Mouse (Mus musculus): Measurements from ENCODE around the gene Msh4. TPM values are rescaled to one million over a fixed set of nuclear protein-coding genes. Genes with fewer than 3 reads are reported as not detected.

Gene Msh4
- 0.12 TPM in 1 of 2 replicates, not detected in the other for polyA plus RNA-seq (2014; fragmentation: Nextera tagmentation; extraction: Ambion mirVana)

DNA sequence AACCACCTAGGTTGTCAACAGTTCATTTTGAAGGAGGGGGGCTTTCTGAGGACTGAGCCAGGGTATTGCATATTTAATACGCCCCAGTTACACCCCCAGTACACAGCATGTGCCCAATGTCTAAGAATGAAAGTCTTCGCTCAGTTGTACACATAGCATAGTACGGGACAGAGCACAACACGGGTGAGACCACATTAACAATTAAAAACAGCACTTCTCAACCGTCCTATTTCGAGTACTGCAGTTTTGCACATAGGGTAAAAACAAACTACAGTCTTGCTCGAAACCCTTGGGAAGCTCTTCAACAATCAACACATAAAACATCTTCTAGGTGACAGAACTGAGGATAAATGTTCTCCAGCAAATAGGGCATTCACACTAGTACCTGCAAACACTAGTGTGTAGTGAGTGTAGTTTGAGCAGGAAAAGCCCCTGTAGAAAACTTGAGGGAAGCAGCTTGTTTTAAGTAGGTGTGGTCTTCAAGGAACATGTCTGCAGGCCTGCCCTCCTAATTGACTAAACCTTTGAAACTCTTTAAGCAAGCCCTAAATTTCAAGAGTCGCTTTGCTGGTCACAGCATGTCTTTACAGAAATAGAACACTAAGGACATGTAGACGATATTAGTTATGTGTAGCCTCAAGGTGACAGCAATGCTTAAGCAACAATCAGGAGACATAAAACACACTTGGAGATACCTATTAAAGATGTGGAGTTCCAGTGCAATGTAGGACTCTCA is at the start of gene Msh4:
Gene Msh4, minus strand, starts transcription at position 3 of the 736 bp plus-strand sequence.
- Histone ChIP-seq H3K27ac (ENCODE audit: low read depth, low read length) (no peak within 1 kb of the TSS), H3K4me1 (ENCODE audit: control insufficient read depth, insufficient read depth, low read length) (peaks cover 17% of the 10 kb centered on the region), H3K9me3 (ENCODE audit: control insufficient read depth, low read length) (no peaks in the 10 kb centered on the region), H3K27me3 (ENCODE audit: control insufficient read depth, insufficient read depth, low read length) (no peaks in the 10 kb centered on the region), H3K36me3 (ENCODE audit: control insufficient read depth, insufficient read depth, low read length) (peaks cover 54% of the 10 kb centered on the region), H3K4me3 (ENCODE audit: low read depth, low read length) (no peak within 1 kb of the TSS), H3K4me2 (no peak within 1 kb of the TSS), H3K9ac (ENCODE audit: low read length) (no peak within 1 kb of the TSS)
- DNase-seq (ENCODE audit: low spot score, missing footprints) = no peak
- WGBS = 87% methylated on average over 9 of the region's 9 CpGs
- peak; percentile 17; the same call in 1 of the 2 replicates for ATAC-seq (ENCODE audit: low FRiP score)

DNA sequence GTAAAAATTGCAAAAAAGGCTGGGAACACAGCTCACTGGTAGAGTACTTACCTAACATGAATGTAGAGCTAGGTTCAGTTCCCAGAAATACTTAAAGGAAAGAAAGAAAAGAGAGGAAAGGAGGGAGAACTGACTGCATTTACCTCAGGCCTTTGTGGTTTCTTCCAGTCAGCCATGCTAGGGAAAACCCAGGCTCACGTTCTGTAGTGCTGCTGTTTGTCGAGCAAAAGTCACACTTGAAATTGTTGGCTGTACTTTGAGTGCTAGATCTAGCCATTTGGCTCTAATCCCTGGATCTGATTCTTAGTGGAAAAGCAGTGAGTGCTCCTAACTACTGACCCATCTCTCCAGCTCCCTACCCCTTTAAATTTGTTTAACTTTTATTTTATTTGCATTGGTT is 42.2 kb upstream of the Msh4 start:
- H3K36me3 ChIP-seq (ENCODE audit: control insufficient read depth, insufficient read depth, low read length) = no peaks in the 10 kb centered on the region
- no peak overlapping the region for H3K9ac ChIP-seq (ENCODE audit: low read length)
- no peak overlapping the region for H3K4me2 ChIP-seq
- no peak overlapping the region for H3K4me3 ChIP-seq (ENCODE audit: low read depth, low read length)
- WGBS = 78% methylated on average over 2 of the region's 2 CpGs
- no peak for DNase-seq (ENCODE audit: low spot score, missing footprints)
- no peak overlapping the region for H3K27ac ChIP-seq (ENCODE audit: low read depth, low read length)
- no peaks in the 10 kb centered on the region for H3K27me3 ChIP-seq (ENCODE audit: control insufficient read depth, insufficient read depth, low read length)
- peaks cover 4% of the 10 kb centered on the region for H3K4me1 ChIP-seq (ENCODE audit: control insufficient read depth, insufficient read depth, low read length)
- ATAC-seq (ENCODE audit: low FRiP score) = no peak
- H3K9me3 ChIP-seq (ENCODE audit: control insufficient read depth, low read length) = no peaks in the 10 kb centered on the region

- WGBS = 69% methylated on average over 4 of the region's 4 CpGs
- H3K9me3 ChIP-seq (ENCODE audit: control insufficient read depth, low read length) = no peaks in the 10 kb centered on the region
- H3K27ac ChIP-seq (ENCODE audit: low read depth, low read length) = no peak overlapping the region
These were observed 41.3 kb upstream of the Msh4 start for GRCm38 (mm10) chr3:153947271-153947670.

DNA sequence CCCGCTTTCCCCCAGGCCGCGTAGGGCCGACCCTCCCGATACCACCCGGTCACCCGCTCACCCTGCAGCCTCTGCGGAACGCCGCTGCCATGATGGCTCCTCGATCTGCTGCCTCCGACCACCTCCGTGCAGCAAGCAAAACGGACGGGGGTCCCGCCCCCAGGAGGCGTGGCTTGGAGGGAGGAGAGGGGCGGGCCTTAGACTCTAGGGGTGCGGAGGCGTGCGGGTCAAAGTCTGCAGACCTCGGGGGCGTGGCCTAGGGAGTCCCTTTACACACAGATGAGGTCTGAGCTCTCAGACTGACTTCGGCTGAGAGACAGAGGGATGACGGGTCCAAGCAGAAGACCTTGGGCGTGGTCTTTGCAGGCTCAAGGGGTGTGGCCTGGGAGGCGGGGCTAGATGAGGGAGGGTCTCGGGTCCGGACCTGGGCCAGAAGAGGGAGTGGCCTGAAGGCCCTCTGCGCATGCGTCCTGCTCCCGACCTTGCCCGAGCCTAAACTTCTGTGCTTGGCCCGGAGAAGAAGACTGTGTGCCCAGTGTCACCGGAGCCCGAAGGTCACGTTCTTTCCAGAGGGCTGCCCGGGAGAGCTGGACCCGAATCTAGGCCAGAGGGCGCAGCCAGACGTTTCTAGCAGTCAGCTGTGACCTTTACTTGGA is 38.5 kb upstream of the Msh4 start, which contains the start of gene Acadm:
Gene Acadm, minus strand, starts transcription at position 298 of the 656 bp plus-strand sequence.
- DNase-seq (ENCODE audit: low spot score, missing footprints) (peak; percentile 100), ATAC-seq (ENCODE audit: low FRiP score) (peak; percentile 98)
- peak within 1 kb of the TSS; percentile 76 for H3K4me3 ChIP-seq (ENCODE audit: low read depth, low read length)
- no peaks in the 10 kb centered on the region for H3K27me3 ChIP-seq (ENCODE audit: control insufficient read depth, insufficient read depth, low read length)
- peaks cover 8% of the 10 kb centered on the region for H3K4me1 ChIP-seq (ENCODE audit: control insufficient read depth, insufficient read depth, low read length)
- WGBS = under 1% methylated on average over 41 of the region's 41 CpGs
- H3K36me3 ChIP-seq (ENCODE audit: control insufficient read depth, insufficient read depth, low read length) = no peaks in the 10 kb centered on the region
- peak within 1 kb of the TSS; percentile 80 for H3K9ac ChIP-seq (ENCODE audit: low read length)
- H3K9me3 ChIP-seq (ENCODE audit: control insufficient read depth, low read length) = no peaks in the 10 kb centered on the region
- H3K27ac ChIP-seq (ENCODE audit: low read depth, low read length) = peak within 1 kb of the TSS; percentile 67
- H3K4me2 ChIP-seq = peak within 1 kb of the TSS; percentile 75

More at GRCm38 (mm10) chr3:153947271-153947670, 41.3 kb upstream of the Msh4 start:
- H3K4me3 ChIP-seq (ENCODE audit: low read depth, low read length) = no peak overlapping the region
- no peak overlapping the region for H3K4me2 ChIP-seq
- H3K27me3 ChIP-seq (ENCODE audit: control insufficient read depth, insufficient read depth, low read length) = no peaks in the 10 kb centered on the region
- no peak overlapping the region for H3K9ac ChIP-seq (ENCODE audit: low read length)
- DNase-seq (ENCODE audit: low spot score, missing footprints) = no peak
- H3K4me1 ChIP-seq (ENCODE audit: control insufficient read depth, insufficient read depth, low read length) = peaks cover 8% of the 10 kb centered on the region
- ATAC-seq (ENCODE audit: low FRiP score) = no peak
- H3K36me3 ChIP-seq (ENCODE audit: control insufficient read depth, insufficient read depth, low read length) = no peaks in the 10 kb centered on the region

DNA sequence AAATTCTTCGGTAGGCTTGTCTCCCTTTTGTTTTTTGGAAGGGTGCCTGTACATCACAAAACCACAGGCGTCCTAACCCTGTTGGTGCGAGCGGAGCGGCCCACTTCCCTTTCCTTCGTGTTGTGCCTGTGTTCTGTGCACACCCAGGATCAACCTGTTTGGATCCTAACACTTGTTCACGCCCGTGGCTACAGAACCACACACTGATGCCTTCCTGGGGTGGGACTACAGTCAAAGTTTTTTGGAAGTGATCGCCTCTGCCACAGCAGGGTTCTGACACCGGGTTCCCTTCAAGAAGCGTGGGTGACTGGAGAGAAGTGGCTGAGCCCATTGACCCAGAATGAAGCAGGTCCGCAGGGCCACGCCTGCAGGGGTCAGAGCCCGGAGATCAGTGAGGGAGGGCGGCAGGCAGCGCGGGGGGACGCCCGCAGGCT is 38.0 kb upstream of the Msh4 start:
- Histone ChIP-seq H3K27me3 (ENCODE audit: control insufficient read depth, insufficient read depth, low read length) (no peaks in the 10 kb centered on the region), H3K4me3 (ENCODE audit: low read depth, low read length) (peak overlapping the region; percentile 76), H3K4me1 (ENCODE audit: control insufficient read depth, insufficient read depth, low read length) (peaks cover 8% of the 10 kb centered on the region), H3K9me3 (ENCODE audit: control insufficient read depth, low read length) (no peaks in the 10 kb centered on the region), H3K27ac (ENCODE audit: low read depth, low read length) (peak overlapping the region; percentile 67), H3K36me3 (ENCODE audit: control insufficient read depth, insufficient read depth, low read length) (no peaks in the 10 kb centered on the region), H3K9ac (ENCODE audit: low read length) (peak overlapping the region; percentile 80), H3K4me2 (peak overlapping the region; percentile 75)
- ATAC-seq (ENCODE audit: low FRiP score) (no peak), DNase-seq (ENCODE audit: low spot score, missing footprints) (no peak)
- 1% methylated on average over 19 of the region's 19 CpGs for WGBS

- Histone ChIP-seq H3K4me1 (ENCODE audit: control insufficient read depth, insufficient read depth, low read length) (peaks cover 8% of the 10 kb centered on the region), H3K27ac (ENCODE audit: low read depth, low read length) (no peak overlapping the region), H3K9ac (ENCODE audit: low read length) (no peak overlapping the region; the same call in 1 of the 2 replicates), H3K4me3 (ENCODE audit: low read depth, low read length) (peak overlapping the region; percentile 76), H3K4me2 (peak overlapping the region; percentile 75), H3K27me3 (ENCODE audit: control insufficient read depth, insufficient read depth, low read length) (no peaks in the 10 kb centered on the region), H3K36me3 (ENCODE audit: control insufficient read depth, insufficient read depth, low read length) (no peaks in the 10 kb centered on the region), H3K9me3 (ENCODE audit: control insufficient read depth, low read length) (no peaks in the 10 kb centered on the region)
- WGBS = 56% methylated on average over 12 of the region's 12 CpGs
- ATAC-seq (ENCODE audit: low FRiP score) (no peak), DNase-seq (ENCODE audit: low spot score, missing footprints) (no peak)
These were observed 37.2 kb upstream of the Msh4 start for GRCm38 (mm10) chr3:153943003-153943640.

GRCm38 (mm10) chr3:153941613-153942012 is 35.7 kb upstream of the Msh4 start:
- no peak overlapping the region for H3K27ac ChIP-seq (ENCODE audit: low read depth, low read length)
- no peak overlapping the region for H3K4me3 ChIP-seq (ENCODE audit: low read depth, low read length)
- WGBS = 95% methylated on average over 13 of the region's 13 CpGs
- no peak for ATAC-seq (ENCODE audit: low FRiP score)
- DNase-seq (ENCODE audit: low spot score, missing footprints) = no peak
- no peak overlapping the region for H3K9ac ChIP-seq (ENCODE audit: low read length)
- H3K4me1 ChIP-seq (ENCODE audit: control insufficient read depth, insufficient read depth, low read length) = peaks cover 8% of the 10 kb centered on the region
- no peaks in the 10 kb centered on the region for H3K27me3 ChIP-seq (ENCODE audit: control insufficient read depth, insufficient read depth, low read length)
- H3K4me2 ChIP-seq = no peak overlapping the region
- H3K36me3 ChIP-seq (ENCODE audit: control insufficient read depth, insufficient read depth, low read length) = no peaks in the 10 kb centered on the region
- H3K9me3 ChIP-seq (ENCODE audit: control insufficient read depth, low read length) = no peaks in the 10 kb centered on the region

DNA sequence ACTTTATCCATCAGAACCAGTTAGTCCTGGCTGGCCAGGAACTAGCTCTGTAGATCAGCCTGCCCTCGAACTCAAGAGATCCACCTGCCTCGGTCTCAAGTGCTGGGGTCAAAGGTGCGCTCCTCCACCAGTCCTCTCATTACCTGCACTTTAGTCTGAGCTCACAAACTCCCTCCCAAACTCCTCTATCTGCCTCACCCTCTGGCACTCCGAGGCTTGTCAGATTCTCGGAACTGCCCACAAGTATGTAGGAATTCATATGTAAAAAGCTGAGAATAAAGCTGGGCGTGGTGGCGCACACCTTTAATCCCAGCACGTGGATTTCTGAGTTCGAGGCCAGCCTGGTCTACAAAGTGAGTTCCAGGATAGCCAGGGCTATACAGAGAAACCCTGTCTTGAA is 34.5 kb upstream of the Msh4 start:
- 90% methylated on average over 9 of the region's 9 CpGs for WGBS
- H3K36me3 ChIP-seq (ENCODE audit: control insufficient read depth, insufficient read depth, low read length) = peaks cover 3% of the 10 kb centered on the region; the same call in 1 of the 2 replicates
- ATAC-seq (ENCODE audit: low FRiP score) (no peak), DNase-seq (ENCODE audit: low spot score, missing footprints) (no peak)
- no peak overlapping the region for H3K4me3 ChIP-seq (ENCODE audit: low read depth, low read length)
- H3K27ac ChIP-seq (ENCODE audit: low read depth, low read length) = no peak overlapping the region
- peaks cover 8% of the 10 kb centered on the region for H3K4me1 ChIP-seq (ENCODE audit: control insufficient read depth, insufficient read depth, low read length)
- H3K4me2 ChIP-seq = no peak overlapping the region
- H3K9ac ChIP-seq (ENCODE audit: low read length) = no peak overlapping the region
- no peaks in the 10 kb centered on the region for H3K9me3 ChIP-seq (ENCODE audit: control insufficient read depth, low read length)
- no peaks in the 10 kb centered on the region for H3K27me3 ChIP-seq (ENCODE audit: control insufficient read depth, insufficient read depth, low read length)

Data from midbrain, embryonic 11.5 days (tissue).